Mouse (Mus musculus) telencephalon, adult 2 months (tissue): ENCODE data around the gene Sox8.

Experiments used
- DNase-seq: peaks from one replicate; pipeline ENCODE4 v3.0.0-alpha.2; 2011; ENCODE audit warnings: low read depth, low spot score

Sox8 gene

GRCm38 (mm10) chr17:25570648-25571452, at the start of gene Sox8:
Gene Sox8 (minus strand): TSS chr17:25570686.
- DNase-seq, result peak; percentile 88

DNA sequence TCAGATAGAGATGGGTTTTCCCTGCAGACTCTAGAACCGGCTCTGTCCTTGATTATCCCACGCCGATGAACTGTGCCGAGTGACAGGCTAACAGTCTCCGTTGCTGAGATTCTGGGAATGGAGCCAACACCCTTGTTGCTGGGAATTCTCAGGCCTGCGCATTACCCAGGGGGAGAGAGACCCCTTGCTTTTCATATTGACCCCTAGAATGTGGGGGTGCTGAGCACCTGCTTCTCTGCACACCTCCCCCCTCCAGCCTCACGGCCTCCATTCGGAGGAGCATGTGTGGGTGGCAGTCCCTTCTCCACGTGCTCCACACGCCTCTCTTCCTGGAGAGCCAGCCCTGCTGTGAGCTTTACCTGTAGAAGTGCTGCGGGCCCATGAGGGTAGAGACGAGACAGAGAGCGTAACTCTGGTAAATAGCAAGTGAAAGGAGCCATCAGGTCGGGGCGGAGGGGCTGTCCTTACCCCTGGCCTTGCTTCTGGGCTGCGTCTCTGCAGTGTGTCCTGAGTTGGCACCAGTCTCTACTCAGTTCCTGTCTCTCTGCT, 48.1 kb upstream of the Sox8 start:
- DNase-seq, result no peak

- no peak for DNase-seq
Observed at GRCm38 (mm10) chr17:25614723-25615510, 44.4 kb upstream of the Sox8 start.

DNA sequence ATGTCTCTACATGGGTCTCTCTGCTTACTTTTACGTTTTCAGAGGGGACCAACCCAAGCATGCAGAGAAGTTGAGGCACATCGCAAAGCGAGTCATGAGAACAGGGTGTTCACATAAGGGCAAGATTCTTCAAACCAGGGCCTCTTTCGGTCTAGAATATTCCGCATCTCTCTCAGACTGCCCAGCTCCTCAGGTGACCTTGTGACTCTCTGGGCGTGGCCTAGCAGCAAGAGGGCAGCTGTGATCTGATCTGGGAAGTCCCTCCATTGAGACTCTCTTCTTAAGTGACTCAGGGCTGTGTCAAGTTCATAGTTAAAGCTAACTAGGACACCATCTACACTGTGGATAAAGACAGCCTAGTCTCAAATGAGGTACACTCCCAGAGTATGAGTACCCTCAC, 42.8 kb upstream of the Sox8 start:
- no peak for DNase-seq

GRCm38 (mm10) chr17:25612537-25612936, 42.1 kb upstream of the Sox8 start:
- no peak for DNase-seq

DNA sequence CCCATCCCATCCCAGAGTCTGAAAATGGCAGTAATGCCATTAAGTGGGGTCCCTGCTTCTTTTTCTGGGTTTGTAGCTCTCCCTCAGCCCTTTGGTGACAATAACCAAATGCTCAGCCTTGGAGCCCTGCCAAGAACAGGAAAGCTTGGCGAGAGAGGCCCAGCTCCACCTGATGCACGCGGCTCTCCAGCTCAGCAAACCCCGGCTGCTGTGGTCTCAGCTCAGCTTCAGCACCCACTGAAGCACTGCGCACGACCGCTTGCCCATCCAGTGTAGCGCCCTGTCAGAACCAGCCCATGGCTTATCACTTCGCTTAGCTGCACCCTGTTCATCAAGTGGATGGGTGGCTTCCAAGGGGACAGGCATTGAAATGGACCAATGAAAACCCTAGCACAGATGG, 39.7 kb upstream of the Sox8 start:
- no peak for DNase-seq

- DNase-seq, result no peak
Observed at GRCm38 (mm10) chr17:25609506-25609828, 39.0 kb upstream of the Sox8 start.

GRCm38 (mm10) chr17:25608821-25609505, 38.5 kb upstream of the Sox8 start:
- no peak for DNase-seq

GRCm38 (mm10) chr17:25608137-25608785, 37.8 kb upstream of the Sox8 start:
- DNase-seq, result no peak

DNA sequence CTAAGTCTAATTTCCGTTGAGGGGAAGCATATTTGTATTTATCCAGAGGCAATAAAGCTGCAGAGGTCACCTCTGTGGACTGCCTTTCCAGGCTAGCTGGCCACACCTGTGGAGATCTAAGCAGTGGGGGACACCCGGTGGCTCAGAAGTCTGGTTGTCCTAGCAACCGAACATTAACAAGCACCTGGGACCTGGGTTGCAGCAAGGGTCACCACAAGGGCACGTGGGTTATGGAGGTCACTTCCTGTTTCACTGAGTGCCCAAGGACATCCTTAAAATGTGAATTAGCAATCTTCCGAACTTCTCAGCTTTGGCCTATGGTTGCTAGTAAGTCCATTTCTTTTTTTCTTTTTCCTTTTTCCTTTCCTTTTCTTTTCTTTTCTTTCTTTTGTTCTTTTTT, 33.7 kb upstream of the Sox8 start:
- DNase-seq, result no peak

DNA sequence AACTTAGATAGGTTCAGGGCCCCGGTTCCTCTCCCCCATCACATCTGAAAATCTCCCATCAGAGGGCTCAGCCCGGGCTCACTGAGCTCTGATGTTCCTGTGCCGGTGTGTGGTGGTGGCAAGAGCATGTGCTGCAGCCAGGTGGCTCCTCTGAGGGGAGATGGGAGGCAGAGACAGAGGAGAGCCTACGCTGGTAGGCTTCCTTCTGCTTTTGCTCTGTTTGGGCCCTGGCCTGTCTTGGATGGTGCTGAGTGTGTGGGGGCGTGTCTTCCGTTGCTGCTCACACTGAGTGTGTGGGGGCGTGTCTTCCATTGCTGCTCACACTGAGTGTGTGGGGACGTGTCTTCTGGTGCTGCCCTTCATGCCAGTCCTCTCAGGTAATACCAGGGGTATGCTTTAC, 31.9 kb upstream of the Sox8 start:
- DNase-seq, result no peak

GRCm38 (mm10) chr17:25597537-25597936, 27.1 kb upstream of the Sox8 start:
- DNase-seq, result no peak

- DNase-seq, result no peak
Observed at GRCm38 (mm10) chr17:25595495-25595894, 25.0 kb upstream of the Sox8 start.

DNA sequence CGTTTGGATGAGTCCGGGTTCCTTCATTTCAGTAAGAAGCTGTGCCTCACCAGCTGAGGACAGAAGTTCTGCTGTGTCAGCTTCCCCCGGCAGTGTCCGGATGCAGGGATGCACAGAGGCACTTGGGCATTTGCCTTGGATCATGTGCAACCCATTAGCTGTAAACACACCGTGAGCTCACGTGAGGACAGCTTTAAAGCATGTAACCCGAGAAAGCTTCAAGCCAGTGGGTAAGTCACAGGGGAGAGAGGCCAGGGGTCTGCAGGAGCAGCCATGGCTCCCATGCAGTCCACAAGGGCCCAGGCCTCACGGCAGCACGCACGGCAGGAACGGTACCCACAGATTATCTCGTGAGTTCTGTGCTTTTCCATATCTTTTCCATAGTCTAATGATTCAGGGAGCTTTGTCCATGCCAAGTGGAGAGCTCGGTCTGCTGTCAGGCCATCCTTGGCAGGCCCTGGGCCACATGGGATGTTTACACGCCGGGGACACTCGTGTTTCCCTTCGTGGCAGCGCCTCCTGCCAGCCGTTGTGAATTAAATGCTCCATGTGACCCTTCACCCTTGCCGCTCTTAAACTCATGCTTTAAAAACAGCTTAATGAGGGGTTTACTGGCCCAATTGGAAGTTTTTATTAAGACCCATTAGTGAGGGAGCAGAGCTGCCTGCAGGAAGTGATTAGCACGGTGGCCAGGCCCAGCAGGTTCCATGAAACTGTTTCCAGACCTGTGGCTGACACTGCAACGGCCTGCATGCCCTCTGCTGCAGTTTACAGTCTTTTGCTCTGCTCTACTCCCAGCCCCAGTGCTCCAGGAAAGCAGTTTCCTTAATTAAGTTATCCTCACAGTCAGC, 23.1 kb upstream of the Sox8 start:
- no peak for DNase-seq

DNA sequence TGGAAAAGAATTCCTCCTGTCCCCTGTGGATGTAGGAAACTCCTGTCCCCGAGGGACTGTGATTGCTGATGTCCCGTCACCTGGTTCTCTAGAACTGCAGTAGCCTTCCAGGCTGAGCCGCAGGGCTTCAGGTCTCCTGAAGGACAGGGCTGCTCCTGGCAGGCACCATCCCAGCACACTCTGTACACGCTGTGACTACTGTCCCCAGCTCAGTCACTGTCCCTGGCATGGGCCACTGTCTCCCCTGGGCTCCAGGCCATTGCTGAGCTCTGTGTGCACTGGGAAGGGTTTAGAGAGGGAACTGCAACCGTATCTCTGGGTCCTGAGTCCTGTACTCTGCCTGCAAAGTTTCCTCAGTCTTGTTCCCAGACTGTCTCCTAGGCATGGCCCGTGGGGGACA, 21.9 kb upstream of the Sox8 start:
- no peak for DNase-seq

GRCm38 (mm10) chr17:25590985-25591384, 20.5 kb upstream of the Sox8 start:
- DNase-seq, result no peak

DNA sequence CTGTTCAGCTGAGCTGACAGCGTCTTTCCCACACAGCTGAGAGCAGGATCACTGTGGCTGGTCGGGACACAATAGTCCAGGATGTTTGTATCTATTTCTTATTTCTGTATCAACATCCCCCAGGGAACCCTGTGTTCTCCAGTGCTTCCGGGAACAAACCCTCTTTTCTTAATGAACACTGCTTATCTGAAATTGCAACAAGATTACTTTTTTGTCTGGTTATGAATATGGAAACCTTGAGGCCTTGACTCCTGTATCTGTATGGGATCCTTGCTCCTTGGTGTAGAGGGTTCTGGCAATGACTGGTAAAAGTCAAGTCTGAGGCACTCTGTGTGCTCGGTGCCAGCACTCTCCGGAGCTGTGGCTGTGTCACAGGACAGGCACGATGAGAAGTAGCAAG, 19.6 kb upstream of the Sox8 start:
- no peak for DNase-seq

GRCm38 (mm10) chr17:25584646-25585045, 14.2 kb upstream of the Sox8 start:
- DNase-seq, result no peak

DNA sequence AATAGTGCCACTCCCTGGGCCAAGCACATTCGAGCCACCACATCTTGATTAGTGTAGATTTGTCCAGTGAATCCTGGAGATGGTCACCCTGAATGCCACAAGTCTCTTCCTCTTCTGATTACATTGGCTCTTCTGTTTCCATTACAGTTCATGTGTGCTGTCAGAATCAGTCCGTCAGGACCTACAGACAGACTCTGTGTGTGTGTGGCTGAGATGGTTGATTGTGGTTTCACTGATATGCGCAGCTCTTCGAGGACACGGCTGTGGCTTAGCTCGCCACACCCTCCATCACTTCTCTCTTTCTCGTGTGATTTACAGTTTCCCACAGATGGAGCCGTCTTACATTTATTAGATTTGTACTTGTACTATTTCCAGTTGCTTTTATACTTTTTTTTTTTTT, 13.4 kb upstream of the Sox8 start:
- no peak for DNase-seq

GRCm38 (mm10) chr17:25583099-25583498, 12.6 kb upstream of the Sox8 start:
- no peak for DNase-seq

DNA sequence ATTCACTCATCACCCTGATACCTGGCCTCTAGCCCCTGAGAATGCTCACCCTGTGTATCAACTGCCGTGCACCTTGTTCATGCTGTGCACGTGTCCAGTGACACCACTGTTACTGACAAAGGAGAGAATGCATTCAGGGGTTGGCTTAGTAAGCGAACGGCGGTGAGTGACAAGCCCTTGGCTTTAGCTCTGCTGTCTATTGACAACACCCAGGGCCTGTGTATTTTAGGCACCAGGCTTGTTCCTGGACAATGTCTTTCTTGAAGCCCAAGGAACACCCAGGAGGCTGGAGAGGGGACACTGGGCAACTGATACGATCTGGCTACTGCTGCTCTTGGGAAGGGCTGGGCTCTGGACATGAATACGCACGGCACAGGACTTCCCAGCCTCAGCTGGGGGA, 11.6 kb upstream of the Sox8 start:
- no peak for DNase-seq
